Mouse (Mus musculus) gastrocnemius, postnatal 14 days (tissue): ENCODE measurements at regions not wholly inside any gene's neighbourhood (a gene's known extent, or its start where the extent isn't known, plus 50 kb on each side); places are given as distances from the start of the nearest gene placed in this dataset.

Experiments used
- DNase-seq: peaks from one replicate; pipeline ENCODE4 v3.0.0; 2021; ENCODE audit warnings: mixed read lengths
- intact Hi-C: fragments of 180-260 bp; cut with DNase I; formaldehyde crosslinking; loops from one replicate; pipeline ENCODE4 v1.15.1; 2025; ENCODE audit warnings: low total_unique reads

- no peak for DNase-seq
- intact Hi-C loops: no loop called here
Measured at GRCm38 (mm10) chr2:172766403-172766802, 173.7 kb downstream of the Bmp7 start.

- no peak for DNase-seq
- intact Hi-C loops: no loop called here
Measured at GRCm38 (mm10) chr2:172768756-172769155, 171.4 kb downstream of the Bmp7 start.

GRCm38 (mm10) chr2:172770061-172770460 is 170.1 kb downstream of the Bmp7 start:
- intact Hi-C loops: loop anchor here (5.0 kb wide), 2 partner anchors 218 to 293 kb away; no protein-coding TSS in a partner anchor
- DNase-seq: no peak

DNA sequence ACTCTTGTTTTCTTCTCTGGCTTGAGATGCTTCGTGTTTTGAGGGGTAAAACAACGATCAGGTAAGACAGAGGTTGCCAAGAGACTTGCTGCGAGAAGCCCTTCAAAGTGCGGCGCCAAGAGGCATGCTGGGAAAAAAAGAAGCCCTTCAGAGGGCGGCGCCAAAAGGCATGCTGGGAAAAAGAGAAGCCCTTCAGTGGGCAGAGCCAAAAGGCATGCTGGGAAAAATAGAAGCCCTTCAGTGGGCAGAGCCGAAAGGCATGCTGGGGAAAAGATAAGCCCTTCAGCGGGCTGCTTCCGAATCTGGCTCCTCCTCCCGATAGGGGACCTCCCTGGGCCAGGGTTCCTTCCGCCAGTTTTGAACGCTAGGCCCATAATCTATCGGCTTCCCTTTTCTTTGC is 169.5 kb downstream of the Bmp7 start:
- intact Hi-C loops: loop anchor here (5.0 kb wide), 2 partner anchors 218 to 293 kb away; no protein-coding TSS in a partner anchor
- no peak for DNase-seq

- peak; percentile 61 for DNase-seq
- intact Hi-C loops: loop anchor here (5.0 kb wide), 2 partner anchors 221 to 296 kb away; no protein-coding TSS in a partner anchor
Measured at GRCm38 (mm10) chr2:172773176-172773575, 166.9 kb downstream of the Bmp7 start.

DNA sequence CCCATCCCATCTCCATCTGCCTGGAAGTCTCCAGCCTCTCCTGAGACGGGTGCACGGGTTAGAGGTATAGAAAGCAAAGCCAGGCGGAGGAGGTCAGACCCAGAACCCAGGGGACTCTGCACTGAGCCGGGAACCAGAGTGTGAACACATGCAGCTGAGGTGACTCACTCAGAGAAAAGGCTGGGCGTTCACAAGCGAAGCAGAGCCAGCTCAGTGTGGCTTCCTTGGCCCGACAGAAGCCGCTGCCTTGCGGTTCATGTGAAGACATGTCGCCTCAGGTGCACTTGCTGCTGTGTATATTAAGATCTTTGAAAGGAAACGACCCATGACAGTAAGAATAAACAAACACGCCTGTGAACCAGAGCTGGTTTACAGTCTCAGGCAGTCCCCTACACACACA is 163.6 kb downstream of the Bmp7 start:
- intact Hi-C loops: no loop called here
- DNase-seq: peak; percentile 15

- DNase-seq: no peak
- intact Hi-C loops: no loop called here
Measured at GRCm38 (mm10) chr2:172777774-172778173, 162.3 kb downstream of the Bmp7 start.

- DNase-seq: no peak
- intact Hi-C loops: no loop called here
Measured at GRCm38 (mm10) chr2:172779096-172779495, 161.0 kb downstream of the Bmp7 start.

DNA sequence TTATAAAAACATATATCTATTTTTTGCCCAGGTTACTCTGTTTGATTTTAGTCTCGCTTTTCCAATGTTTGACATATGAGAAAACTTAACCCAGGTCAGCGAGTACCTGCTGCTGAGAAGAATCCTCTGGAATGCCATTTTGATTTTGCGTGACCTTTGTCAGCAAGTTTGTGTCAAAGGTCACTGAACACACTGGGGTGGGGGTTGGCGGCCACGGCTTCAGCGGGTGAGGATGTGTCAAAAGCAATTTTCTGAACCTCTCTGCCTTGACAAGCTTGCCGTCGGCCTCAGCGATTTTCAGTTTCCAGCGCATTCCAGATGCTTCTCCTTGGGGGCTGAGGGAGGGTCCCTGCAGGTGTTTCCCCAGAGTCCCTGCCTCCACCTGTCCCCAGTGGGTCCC is 157.4 kb downstream of the Bmp7 start:
- DNase-seq: no peak
- intact Hi-C loops: no loop called here

DNA sequence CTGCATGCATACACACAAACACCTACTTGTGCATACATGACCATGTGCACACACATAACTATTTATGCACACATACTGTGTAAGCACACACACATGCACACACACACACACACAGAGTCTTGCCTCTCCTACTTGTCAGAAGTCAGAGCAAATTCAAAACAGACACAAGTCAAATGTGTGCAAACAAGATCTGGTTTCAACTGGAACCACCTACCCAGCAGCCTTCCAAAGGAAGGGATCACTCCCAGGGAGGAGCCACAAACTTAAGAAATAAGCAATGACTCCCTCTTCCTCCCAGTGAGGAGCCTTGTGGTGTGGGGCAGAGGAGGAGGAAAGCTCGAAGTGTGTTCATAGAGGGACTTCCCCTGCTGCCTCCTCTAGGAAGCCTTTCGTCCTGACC is 153.8 kb downstream of the Bmp7 start:
- no peak for DNase-seq
- intact Hi-C loops: no loop called here

- DNase-seq: no peak
- intact Hi-C loops: no loop called here
Measured at GRCm38 (mm10) chr2:172787203-172787944, 152.7 kb downstream of the Bmp7 start.

GRCm38 (mm10) chr2:172789260-172789659 is 150.9 kb downstream of the Bmp7 start:
- DNase-seq: no peak

DNA sequence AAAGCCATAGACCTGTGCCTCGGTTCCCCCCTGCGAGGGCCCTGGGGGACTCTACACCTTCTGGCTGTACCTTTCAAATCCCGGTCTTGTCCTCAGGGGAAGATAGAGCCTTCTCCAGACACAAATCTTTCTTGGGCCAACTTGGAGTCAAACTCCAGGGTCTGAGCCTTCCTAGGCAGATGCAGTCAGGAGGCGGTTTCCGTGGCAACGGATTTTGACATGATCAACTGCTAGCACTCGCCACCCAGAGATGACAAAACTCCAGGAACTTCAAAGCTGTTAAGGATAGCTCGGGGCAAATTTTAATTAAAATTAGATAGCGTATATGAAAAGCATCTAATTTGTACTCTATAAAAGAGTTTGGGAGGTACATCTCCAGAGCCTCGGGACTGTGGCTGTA is 147.6 kb downstream of the Bmp7 start:
- DNase-seq: no peak
- intact Hi-C loops: no loop called here

More at GRCm38 (mm10) chr2:172789260-172789659, 150.9 kb downstream of the Bmp7 start:
- intact Hi-C loops: no loop called here

GRCm38 (mm10) chr2:172793991-172794390 is 146.1 kb downstream of the Bmp7 start:
- DNase-seq: no peak
- intact Hi-C loops: no loop called here

- DNase-seq: no peak
- intact Hi-C loops: no loop called here
Measured at GRCm38 (mm10) chr2:172794771-172795170, 145.3 kb downstream of the Bmp7 start.

GRCm38 (mm10) chr2:172796104-172796503 is 144.0 kb downstream of the Bmp7 start:
- intact Hi-C loops: no loop called here

GRCm38 (mm10) chr2:172796955-172797354 is 143.2 kb downstream of the Bmp7 start:
- DNase-seq: no peak
- intact Hi-C loops: no loop called here

More at GRCm38 (mm10) chr2:172796104-172796503, 144.0 kb downstream of the Bmp7 start:
- no peak for DNase-seq

- intact Hi-C loops: no loop called here
- DNase-seq: no peak
Measured at GRCm38 (mm10) chr2:172799951-172800350, 140.2 kb downstream of the Bmp7 start.

DNA sequence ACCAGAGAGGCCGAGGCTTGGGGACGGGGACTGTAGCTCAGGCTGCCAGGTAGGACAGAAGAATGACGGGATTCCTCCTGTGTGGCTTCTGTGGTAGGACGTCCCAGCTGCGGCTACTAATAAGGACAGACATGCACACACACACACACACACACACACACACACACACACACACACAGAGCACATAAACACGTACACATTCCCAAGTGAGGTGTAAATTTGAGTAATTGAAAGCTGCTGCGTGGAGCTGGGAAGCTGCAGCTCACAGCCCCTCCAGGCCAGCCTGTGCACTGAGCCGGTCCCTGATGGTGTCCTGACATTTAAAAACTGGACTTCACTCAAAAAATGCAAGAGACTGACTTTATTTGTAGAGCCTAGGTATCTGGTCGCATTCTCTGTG is 139.3 kb downstream of the Bmp7 start:
- intact Hi-C loops: no loop called here
- DNase-seq: no peak

DNA sequence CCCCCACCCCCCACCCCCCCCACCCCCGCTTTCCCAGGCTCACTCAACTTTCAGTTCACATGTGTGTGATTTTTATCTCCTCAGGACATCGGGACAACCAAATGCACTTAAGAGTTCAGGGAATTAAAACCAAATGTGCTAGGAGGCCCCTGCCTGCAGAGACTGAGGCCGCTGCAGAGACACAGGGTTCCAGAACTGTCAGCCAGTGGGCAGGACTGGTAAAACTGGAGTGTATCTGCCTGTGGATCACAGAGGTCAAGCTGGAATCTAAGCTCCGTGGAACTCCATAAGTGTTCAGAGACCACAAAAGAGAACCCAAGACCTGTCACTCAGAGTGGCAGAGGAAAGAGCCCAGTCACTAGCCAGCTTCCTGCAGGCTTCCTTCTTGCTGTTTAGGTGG is 138.3 kb downstream of the Bmp7 start:
- intact Hi-C loops: no loop called here
- DNase-seq: no peak

GRCm38 (mm10) chr2:172807446-172807845 is 132.7 kb downstream of the Bmp7 start:
- intact Hi-C loops: no loop called here

More at GRCm38 (mm10) chr2:172807446-172807845, 132.7 kb downstream of the Bmp7 start:
- no peak for DNase-seq
